Mouse (Mus musculus): Measurements from ENCODE around the gene Sos1. TPM values are rescaled to one million over a fixed set of nuclear protein-coding genes. Genes with fewer than 3 reads are reported as not detected.
A peak's percentile ranks its signal among the peaks of the same experiment; 100 is the strongest.
"Not testable (repeated sequence)": the region's sequence is repeated elsewhere in the genome, so short reads cannot be mapped to it uniquely, and the experiment has no call there.

The Sos1 gene
- total RNA-seq, 2 experiments from 2014 or later = 31.8 to 33.8 TPM

GRCm38 (mm10) chr17:80434430-80434829, 45.8 kb downstream of the Sos1 start:
- intact Hi-C loops (cut with DNase I) = no loop called here
- DNase-seq (ENCODE audit: low spot score in 2 of 2) = no peak

- DNase-seq (ENCODE audit: low spot score in 2 of 2) = no peak
These were observed 48.3 kb downstream of the Sos1 start for GRCm38 (mm10) chr17:80431997-80432396.

GRCm38 (mm10) chr17:80427966-80428365, 52.3 kb downstream of the Sos1 start:
- peak in 1 of 2 experiments; percentile 19 for DNase-seq (ENCODE audit: low spot score in 2 of 2)
- intact Hi-C loops (cut with DNase I) = no loop called here

More at GRCm38 (mm10) chr17:80431997-80432396, 48.3 kb downstream of the Sos1 start:
- intact Hi-C loops (cut with DNase I) = no loop called here

- peak; percentile 27 to 85 for DNase-seq (ENCODE audit: low spot score in 2 of 2)
- intact Hi-C loops (cut with DNase I) = no loop called here
These were observed 53.4 kb downstream of the Sos1 start for GRCm38 (mm10) chr17:80426901-80427300.

- intact Hi-C loops (cut with DNase I) = no loop called here
- peak in 1 of 2 experiments; percentile 66 for DNase-seq (ENCODE audit: low spot score in 2 of 2)
These were observed 54.1 kb downstream of the Sos1 start for GRCm38 (mm10) chr17:80426171-80426570.

DNA sequence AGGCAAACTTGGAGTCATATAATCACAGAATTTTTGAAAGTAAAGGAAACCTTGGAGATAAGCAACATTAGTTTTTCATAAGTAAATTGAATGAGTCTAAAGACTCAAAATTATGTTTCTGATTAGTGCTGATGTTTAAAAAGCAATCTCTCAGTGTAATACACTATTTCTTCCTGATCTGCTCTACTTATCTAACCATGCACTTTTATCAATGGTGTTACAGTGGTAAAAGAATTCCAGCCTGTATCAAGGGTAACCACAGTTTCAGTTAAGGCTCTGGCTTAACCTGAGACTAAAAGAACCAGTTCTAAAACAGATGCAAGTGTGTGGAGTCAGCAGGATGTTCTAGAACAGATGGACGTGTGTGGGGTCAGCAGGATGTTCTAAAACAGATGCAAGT, 59.3 kb downstream of the Sos1 start:
- intact Hi-C loops (cut with DNase I) = no loop called here
- DNase-seq (ENCODE audit: low spot score in 2 of 2) = no peak

DNA sequence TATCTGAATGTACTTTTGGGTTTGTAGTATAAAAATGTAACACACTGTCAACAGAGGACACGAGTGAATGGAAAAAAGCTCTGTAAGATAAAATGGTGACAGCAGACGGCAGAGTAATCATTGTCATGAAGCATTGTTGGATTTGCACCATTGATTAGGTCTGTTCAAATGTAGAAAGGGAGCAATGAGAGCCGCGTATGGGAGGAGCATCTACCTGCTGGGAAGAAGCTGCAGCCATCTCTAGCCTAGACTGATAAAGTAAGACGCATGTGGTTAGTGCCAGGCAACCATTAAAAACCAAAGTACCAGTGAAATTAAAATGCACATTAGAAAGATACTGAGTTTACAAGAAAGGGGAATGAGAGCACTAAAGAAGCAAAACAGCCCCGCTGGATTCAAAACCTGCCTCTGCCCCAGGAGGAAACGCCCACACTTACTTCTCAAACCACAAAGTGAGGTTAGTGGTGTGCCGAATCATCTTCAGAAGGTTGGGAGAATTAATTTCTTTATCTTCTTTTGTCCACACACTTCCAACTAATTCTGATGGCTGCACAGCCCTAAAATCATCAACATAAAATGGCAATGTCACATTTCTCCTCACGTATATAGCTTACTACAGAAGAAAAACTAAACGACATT, 61.6 kb downstream of the Sos1 start:
- intact Hi-C loops (cut with DNase I) = no loop called here
- DNase-seq (ENCODE audit: low spot score in 2 of 2) = no peak

GRCm38 (mm10) chr17:80411182-80411581, 69.1 kb downstream of the Sos1 start:
- intact Hi-C loops (cut with DNase I) = no loop called here
- DNase-seq (ENCODE audit: low spot score in 2 of 2) = no peak

- DNase-seq (ENCODE audit: low spot score in 2 of 2) = no peak
- intact Hi-C loops (cut with DNase I) = no loop called here
These were observed 82.0 kb downstream of the Sos1 start for GRCm38 (mm10) chr17:80398243-80398642.

DNA sequence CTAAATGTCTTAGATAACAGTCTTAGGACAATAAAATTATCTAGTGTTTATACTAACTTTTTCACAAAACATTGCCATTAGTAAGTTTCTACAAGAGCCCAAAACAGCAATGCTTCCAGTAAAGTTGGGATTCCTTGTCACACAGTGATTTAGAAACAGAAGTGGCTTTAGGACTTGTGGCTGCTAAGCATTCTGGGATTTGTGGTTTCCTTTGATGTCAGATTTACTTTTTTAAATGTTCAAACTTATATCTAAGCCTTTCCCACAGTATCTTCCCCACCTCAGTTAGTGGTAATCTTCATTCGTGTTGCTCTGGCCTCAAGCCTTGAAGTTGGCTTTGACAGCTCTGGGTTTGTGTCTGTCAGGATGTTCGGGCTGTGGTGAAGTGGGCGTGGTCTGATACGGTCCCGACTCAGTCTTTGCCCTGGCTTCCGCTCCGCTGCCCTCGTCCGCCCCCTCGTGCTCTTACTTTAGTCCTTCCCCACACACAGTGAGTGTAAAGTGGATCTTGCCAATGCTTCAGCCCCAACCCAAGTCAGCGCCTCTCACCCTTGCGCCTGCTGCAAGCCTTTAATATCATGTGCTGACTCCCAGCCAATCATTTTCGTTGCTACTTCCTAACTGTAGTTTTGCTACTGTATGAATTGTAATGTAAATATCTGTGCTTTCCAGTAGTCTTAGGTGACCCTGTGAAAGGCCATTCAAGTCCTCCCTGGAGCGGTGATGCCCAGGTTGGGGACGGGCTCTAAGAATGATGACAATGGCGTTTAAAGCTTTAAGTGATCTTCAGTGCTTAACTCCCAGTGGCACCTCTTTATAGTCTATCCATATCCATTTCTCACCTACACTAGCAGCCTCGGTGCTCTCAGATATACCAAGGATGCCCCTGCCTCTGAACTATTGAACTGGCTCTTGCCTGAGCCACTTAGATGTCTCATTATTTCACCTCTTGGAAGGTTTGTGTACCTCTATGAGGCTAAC, 88.5 kb downstream of the Sos1 start:
- DNase-seq (ENCODE audit: low spot score in 2 of 2) = peak; percentile 28 to 32

GRCm38 (mm10) chr17:80390024-80390423, 90.2 kb downstream of the Sos1 start:
- intact Hi-C loops (cut with DNase I) = no loop called here
- no peak for DNase-seq (ENCODE audit: low spot score in 2 of 2)

More for the DNA sequence above, 88.5 kb downstream of the Sos1 start:
- intact Hi-C loops (cut with DNase I) = no loop called here

DNA sequence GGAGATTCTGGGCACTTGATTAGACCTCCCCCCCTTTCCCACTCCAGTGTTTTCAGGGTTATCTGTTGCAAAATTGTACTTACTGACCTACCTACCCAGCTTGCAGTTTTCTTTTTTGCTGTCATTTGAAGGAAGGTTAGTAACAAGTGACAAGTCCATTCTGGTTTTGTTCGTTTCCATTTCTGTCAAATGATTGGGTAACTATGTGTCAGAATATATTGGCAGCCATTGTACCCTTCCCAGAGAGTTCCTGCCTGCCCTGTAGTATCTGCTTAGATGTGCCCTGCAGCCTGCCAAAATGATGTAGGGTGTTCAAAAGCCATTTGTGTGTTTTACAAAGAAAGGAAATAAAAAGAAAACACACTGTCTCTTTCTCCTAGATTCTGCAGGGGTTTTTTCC, 94.6 kb downstream of the Sos1 start:
- intact Hi-C loops (cut with DNase I) = no loop called here
- no peak for DNase-seq (ENCODE audit: low spot score in 2 of 2)

GRCm38 (mm10) chr17:80378386-80378785, 101.9 kb downstream of the Sos1 start:
- intact Hi-C loops (cut with DNase I); DNase-seq (ENCODE audit: low spot score in 2 of 2): not testable (repeated sequence)

GRCm38 (mm10) chr17:80373726-80374096, 106.5 kb downstream of the Sos1 start:
- no peak for DNase-seq (ENCODE audit: low spot score in 2 of 2)
- intact Hi-C loops (cut with DNase I) = loop anchor here (5.0 kb wide), 2 partner anchors 81 to 109 kb away; partner anchors contain the start of genes Dhx57, Morn2 and Sos1

GRCm38 (mm10) chr17:80372989-80373725, 107.1 kb downstream of the Sos1 start, which contains the start of gene Gm10190:
Gene Gm10190 (minus strand): TSS chr17:80373541.
- intact Hi-C loops (cut with DNase I) = loop anchor here (5.0 kb wide), 2 partner anchors 81 to 109 kb away; partner anchors contain the start of genes Dhx57, Morn2 and Sos1
- peak; percentile 89 to 92 for DNase-seq (ENCODE audit: low spot score in 2 of 2)

DNA sequence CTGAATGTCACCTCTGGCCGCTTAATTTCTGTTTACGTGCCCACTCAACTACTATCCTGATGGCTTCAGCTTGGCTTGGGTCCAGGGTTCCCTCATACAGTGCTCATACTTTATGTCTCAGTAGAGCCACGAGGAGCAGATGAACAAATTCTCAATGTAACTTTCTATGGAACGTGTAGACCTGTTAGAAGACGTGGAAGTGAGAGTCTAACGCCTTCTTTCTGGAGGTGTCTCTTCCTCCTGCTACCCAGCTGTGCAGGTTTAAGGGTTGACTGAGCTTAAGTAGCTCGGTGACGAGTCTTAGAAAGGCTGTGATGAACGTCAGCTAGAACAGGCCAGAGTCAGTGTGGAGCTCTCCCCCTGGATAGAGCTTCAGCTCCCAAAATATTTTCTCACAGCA, 111.6 kb downstream of the Sos1 start:
- DNase-seq (ENCODE audit: low spot score in 2 of 2) = peak in 1 of 2 experiments; percentile 6
- intact Hi-C loops (cut with DNase I) = no loop called here

DNA sequence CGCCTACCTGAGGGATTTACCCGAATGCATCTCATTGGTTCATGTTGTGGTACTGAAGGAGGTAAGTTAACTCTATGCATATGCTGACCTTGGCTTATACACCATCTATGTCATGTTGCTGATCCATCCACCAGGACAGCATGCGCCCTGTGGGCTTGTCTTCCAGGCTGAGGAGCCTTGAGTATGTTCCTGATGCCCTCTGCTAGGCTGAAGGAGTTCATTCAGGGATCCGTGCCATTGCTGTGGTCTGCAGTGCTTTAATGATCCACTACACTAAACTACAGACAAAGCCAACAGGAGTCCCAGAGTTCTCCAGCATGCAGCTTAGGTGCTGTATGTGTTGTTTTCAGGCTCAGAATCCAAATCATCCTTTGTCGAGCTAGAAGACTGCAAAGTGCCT, 113.0 kb downstream of the Sos1 start:
- intact Hi-C loops (cut with DNase I) = no loop called here
- DNase-seq (ENCODE audit: low spot score in 2 of 2) = peak in 1 of 2 experiments; percentile 18

DNA sequence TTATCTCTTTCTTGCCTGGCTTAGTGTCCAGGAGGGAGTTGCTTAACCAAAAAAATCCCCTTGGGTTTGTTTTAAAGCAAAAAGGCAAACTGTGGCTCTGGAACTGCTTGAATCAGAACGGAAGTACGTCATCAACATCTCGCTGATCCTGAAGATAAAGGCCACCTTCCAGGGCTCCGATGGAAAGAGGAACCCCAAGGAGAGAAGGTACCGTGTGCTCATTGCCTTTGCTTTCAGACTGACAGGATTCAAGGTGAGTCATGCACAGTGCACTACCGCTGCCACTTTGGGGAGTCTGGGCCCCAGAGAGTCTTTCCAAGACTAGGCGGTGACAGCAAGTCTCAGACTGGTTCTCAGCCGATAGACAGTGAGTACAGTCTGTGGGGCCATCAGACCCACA, 120.0 kb downstream of the Sos1 start:
- intact Hi-C loops (cut with DNase I) = no loop called here

DNA sequence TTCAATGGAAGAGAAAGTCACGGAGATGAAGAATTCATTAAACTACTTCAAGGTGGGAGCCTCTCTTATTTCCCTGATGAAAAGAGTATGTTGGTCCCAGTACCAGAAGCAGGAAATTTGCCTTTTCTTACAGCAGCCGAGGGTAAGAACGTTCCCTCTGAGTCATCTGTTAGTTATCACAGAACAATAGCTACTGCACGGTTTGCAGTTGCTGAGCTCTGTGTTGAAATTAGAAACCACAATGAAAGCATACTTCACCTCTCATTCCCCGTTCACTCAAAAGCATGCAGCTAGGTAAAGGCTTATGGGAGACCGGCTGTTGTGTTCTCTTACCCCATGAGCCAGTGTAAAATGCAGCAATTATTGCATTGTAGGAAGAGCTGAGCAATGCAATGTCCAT, 133.0 kb downstream of the Sos1 start:
- intact Hi-C loops (cut with DNase I) = no loop called here
- DNase-seq (ENCODE audit: low spot score in 2 of 2) = no peak

More for the DNA sequence above, 120.0 kb downstream of the Sos1 start:
- DNase-seq (ENCODE audit: low spot score in 2 of 2) = no peak

All from left cerebral cortex, postnatal 25 days (tissue).